Mouse (Mus musculus) megakaryocyte, embryonic 14.5 days (primary cell): ENCODE measurements around the gene Galnt15. TPM values are rescaled to one million over a fixed set of nuclear protein-coding genes. Genes with fewer than 3 reads are reported as not detected.

Source experiments
- H3K27me3 ChIP-seq: replicated peaks from 2 replicates; pipeline ENCODE3; 2012; ENCODE audit warnings: inconsistent platforms
- H3K36me3 ChIP-seq: replicated peaks from 2 replicates; pipeline ENCODE3; 2012; ENCODE audit warnings: low read length, inconsistent platforms, mixed read lengths
- H3K4me1 ChIP-seq: 2 replicates; pipeline ENCODE4 v1.6.1; 2012; ENCODE audit warnings: inconsistent platforms
- H3K4me3 ChIP-seq: replicated peaks from 2 replicates; pipeline ENCODE3; 2012; ENCODE audit warnings: moderate library complexity, mild to moderate bottlenecking, inconsistent platforms
- H3K9me3 ChIP-seq: 2 replicates; pipeline ENCODE4 v1.6.1; 2012; ENCODE audit warnings: inconsistent platforms
- FLI1 ChIP-seq: IDR thresholded peaks from 2 replicates; pipeline ENCODE4 v1.6.1; 2012; ENCODE audit warnings: low read length, inconsistent platforms, mixed read lengths
- GATA1 ChIP-seq: IDR thresholded peaks from 3 replicates; pipeline ENCODE4 v1.6.1; 2012; ENCODE audit warnings: mixed read lengths, low read length, inconsistent platforms, borderline replicate concordance
- polyA plus RNA-seq: library from polyadenylated mRNA; stranded (reverse); fragments of >175 nt; gene quantifications from 2 replicates; pipeline ENCODE4 v1.2.3, GENCODE M21; 2012; ENCODE audit warnings: low replicate concordance; ENCODE audit not compliant: insufficient read depth

The Galnt15 gene
- not detected in 2 replicates for polyA plus RNA-seq

DNA sequence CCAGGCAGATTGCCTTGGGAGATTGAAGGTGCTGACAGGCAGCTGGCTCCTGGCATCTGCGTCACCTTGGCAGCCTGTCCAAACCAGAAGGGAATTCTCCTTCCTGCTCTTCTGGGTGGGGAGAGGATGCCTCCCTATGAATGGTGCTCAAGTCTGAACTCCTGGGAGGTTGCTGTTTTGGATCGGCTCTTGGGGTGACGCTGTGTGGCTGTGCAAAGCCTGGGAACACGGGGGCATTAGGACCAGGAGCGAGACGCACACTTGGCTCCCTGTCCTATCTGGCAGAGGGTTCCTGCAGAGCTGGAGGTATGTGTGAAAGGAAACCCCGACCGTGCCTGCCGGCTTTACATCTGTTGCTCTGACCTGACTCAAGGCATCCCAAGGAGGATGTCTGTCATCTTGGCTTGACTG is at the start of gene Galnt15:
Gene Galnt15, plus strand, starts transcription at position 309 of the 411 bp plus-strand sequence.
- no peak for TF ChIP-seq FLI1
- TF ChIP-seq GATA1: no peak
- peaks cover 23% of the 10 kb centered on the region for H3K4me1 ChIP-seq
- peak within 1 kb of the TSS; percentile 35 for H3K4me3 ChIP-seq
- H3K27me3 ChIP-seq: peaks cover 72% of the 10 kb centered on the region
- H3K9me3 ChIP-seq: no peaks in the 10 kb centered on the region
- H3K36me3 ChIP-seq: no peaks in the 10 kb centered on the region

DNA sequence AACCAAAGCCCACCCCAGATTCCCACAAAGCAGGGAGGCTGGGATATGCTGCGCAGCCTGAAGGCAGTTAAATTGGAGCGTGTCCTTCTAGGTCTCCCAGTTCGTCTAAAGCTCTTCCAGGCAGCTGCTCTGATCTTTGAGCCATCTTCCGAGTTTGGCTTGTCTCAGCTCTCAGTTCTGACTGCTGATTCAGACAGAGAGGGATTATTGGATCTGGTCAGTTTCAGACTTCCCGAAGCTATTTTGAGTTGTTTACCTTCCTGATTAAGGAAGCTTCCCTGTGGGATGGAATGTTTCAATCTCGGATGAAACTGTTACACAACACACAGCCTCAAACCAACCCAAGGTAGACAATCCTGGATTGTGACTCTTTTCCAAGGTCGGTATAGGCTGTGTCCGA is 34.8 kb upstream of the Galnt15 start:
- TF ChIP-seq FLI1 (no peak), GATA1 (no peak)
- Histone ChIP-seq H3K9me3 (peaks cover 13% of the 10 kb centered on the region), H3K4me3 (no peak overlapping the region), H3K36me3 (no peaks in the 10 kb centered on the region), H3K4me1 (no peaks in the 10 kb centered on the region), H3K27me3 (peaks cover 3% of the 10 kb centered on the region)

DNA sequence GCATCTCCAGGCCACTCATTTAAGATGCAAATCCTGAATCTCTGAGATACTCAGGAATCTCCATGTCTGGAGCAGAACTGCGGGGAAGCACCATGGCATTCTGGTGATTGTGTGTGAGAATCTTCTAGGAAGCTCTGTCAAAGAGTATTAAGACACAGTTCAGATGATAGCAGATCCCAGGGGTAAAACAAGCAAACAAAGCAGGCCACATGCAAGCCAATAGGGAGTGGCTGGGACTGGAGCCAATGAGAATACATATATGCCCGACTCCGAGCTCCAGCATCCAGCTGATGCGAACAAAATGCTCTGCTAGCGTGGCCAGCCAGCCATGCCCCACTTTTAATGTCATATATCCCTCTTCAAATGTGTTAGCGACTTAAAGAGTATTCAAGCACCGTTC is 27.8 kb upstream of the Galnt15 start:
- peaks cover 2% of the 10 kb centered on the region for H3K27me3 ChIP-seq
- H3K9me3 ChIP-seq: peaks cover 18% of the 10 kb centered on the region
- H3K4me3 ChIP-seq: no peak overlapping the region
- TF ChIP-seq FLI1 (no peak), GATA1 (no peak)
- H3K4me1 ChIP-seq: peaks cover 5% of the 10 kb centered on the region
- no peaks in the 10 kb centered on the region for H3K36me3 ChIP-seq

DNA sequence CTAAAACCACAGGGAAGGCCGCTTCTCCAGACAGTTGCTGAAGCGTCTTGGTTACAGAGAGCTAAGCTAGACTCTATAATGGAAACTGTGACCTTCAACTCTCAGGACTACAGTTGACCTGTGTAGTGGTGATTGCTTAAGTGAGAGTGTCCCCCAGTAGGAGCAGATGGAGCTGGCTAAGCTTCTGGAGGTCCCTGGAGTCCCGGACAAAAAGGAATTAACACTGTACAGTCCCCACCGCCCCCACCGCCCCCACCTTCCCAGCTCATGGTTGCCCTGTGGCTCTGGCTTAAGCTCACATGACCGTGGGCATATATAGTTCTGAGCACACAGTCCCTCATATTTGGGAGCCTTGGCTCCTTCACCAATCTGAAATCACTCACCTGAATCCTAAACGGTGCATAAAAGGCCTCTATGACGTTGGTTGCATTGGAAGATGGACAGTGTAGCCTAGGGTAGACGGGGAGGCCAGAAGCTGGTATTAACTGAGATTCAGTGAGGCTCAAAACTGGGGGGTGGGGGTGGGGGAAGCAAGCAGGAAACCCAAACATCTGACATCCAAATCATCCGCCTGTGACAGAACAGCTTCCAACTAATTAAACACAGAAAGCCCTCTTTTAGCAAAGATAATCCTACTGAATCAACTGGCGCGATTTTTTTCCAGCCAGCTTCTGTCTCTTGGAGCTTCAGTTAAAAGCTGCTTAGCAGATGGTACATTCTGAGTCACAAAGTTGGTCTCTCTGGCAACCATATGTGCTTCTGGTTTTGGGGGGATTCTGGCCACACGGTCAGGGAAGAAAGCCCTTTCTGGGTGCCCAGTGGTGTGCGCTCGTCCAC is 26.1 kb upstream of the Galnt15 start:
- TF ChIP-seq FLI1 (no peak), GATA1 (no peak)
- peaks cover 6% of the 10 kb centered on the region for H3K4me1 ChIP-seq
- no peak overlapping the region for H3K4me3 ChIP-seq
- no peaks in the 10 kb centered on the region for H3K36me3 ChIP-seq
- peaks cover 2% of the 10 kb centered on the region for H3K27me3 ChIP-seq
- peaks cover 18% of the 10 kb centered on the region for H3K9me3 ChIP-seq

DNA sequence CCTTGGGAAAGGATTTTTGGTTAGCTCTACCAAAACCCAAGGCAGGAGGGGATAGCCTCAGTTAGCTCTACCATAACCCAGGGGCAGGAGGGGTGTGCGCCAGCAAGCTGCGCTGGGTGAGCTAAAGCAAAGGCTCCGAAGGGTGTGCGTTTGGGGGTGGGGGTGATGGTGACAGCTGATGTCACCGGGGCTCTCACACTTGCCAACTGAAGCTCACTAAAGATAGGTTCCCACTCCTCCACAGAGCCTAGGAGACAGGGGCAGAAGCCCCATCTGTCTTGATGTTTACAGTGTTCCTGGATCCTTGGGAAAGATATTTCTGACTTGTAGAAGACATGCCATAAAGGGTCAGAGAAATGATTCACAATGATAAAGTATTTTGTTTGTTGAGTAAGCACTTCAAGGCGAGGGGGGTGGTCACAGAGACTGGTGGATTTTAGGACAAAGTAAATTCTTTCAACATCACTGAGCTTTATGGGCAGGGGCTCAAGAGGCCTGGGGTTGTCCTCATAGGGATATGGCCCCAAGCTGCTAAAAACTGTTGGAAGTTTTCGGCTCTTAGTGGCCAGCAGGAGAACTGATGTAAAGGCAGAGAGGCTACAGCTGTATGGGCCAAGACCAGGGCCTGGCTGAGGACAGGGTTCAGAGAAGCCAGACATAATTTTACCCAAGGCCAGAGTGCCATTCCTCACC is 24.7 kb upstream of the Galnt15 start:
- Histone ChIP-seq H3K4me3 (no peak overlapping the region), H3K27me3 (peaks cover 2% of the 10 kb centered on the region), H3K9me3 (peaks cover 5% of the 10 kb centered on the region), H3K36me3 (no peaks in the 10 kb centered on the region), H3K4me1 (peaks cover 6% of the 10 kb centered on the region)
- TF ChIP-seq FLI1 (no peak), GATA1 (no peak)

DNA sequence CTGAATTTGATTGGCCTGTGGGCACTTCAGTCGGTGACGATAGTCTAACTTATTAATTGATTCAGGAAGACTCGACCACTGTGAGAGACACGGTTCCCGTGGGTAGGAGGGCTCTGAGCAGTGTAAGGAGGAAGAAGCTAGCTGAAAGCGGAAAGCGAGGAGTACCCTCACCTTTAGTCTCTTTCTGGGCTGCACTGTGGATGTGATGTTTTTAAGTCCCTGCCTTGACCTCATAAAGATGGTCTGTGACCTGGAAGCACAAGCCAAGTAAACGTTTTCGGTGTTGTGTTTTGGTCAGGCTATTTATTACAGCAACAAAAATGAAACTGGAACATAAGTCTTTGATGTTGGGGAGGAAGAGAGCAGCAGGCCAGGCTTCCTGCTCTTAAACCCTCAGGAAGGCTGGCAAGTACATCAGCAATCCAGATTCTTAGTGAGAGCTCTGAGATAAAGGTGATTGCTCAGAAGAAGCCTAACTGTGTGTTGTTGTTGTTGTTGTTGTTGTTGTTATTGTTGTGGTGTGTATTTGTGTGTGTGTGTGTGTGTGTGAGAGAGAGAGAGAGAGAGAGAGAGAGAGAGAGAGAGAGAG is 23.0 kb upstream of the Galnt15 start:
- H3K9me3 ChIP-seq: no peaks in the 10 kb centered on the region
- TF ChIP-seq FLI1: no peak
- TF ChIP-seq GATA1: no peak
- peaks cover 6% of the 10 kb centered on the region for H3K4me1 ChIP-seq
- H3K36me3 ChIP-seq: no peaks in the 10 kb centered on the region
- H3K27me3 ChIP-seq: peaks cover 2% of the 10 kb centered on the region
- peak overlapping the region; percentile 56 for H3K4me3 ChIP-seq

DNA sequence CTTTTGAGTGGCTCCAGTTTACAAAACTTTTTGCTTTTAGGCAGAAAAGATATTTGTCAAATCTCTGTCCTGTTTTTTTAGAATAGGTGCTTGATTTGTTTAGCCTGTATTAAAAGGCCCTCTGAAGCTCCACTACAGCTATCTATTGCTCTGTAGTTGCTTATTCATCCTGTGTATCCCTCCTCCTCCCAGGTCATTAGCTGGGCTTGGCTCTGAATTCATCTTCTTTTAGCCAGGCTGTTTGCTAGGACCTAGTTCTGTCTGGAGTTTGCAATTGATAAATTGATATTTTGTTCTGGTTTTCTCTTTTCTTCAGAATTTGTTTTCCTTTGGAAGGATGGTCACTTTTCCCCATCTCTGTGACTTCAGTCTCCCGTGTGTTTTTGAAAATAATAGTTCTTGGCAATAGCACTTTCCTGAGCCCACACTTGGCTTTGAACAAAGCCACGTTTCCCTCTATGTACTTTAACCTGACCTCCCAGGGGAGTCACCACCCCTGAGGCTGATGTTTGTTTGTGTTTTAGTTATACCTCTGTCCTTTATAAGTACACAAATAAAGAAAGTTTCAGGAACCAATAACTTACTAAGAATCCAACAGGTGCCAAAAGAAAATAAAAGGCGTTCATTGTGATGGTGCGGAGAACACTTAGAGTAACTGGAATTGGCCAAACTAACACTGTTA is 21.0 kb upstream of the Galnt15 start:
- no peak overlapping the region for H3K4me3 ChIP-seq
- H3K36me3 ChIP-seq: no peaks in the 10 kb centered on the region
- no peaks in the 10 kb centered on the region for H3K9me3 ChIP-seq
- no peak for TF ChIP-seq FLI1
- TF ChIP-seq GATA1: no peak
- H3K27me3 ChIP-seq: peaks cover 8% of the 10 kb centered on the region
- H3K4me1 ChIP-seq: peaks cover 17% of the 10 kb centered on the region

DNA sequence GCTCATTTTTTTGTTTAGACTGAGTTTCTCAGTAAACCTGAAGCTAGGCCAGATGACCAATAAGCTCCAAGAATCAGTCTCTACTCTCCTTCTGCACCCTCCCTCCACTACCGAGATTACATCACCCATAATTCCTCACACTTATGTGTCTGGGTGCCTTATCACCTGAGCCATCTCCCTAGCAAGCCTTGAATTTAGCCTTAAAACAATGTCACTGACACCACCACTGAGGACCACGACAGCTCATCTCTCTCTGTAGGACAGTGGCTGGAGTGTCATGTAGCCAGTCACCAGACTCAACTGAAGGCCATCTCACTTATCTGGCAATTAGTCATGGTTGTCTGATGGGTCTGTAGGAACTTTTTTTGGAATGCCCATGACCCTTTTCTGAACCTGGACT is 19.1 kb upstream of the Galnt15 start:
- TF ChIP-seq FLI1 (no peak), GATA1 (no peak)
- Histone ChIP-seq H3K36me3 (no peaks in the 10 kb centered on the region), H3K27me3 (peaks cover 14% of the 10 kb centered on the region), H3K4me1 (peaks cover 17% of the 10 kb centered on the region), H3K9me3 (no peaks in the 10 kb centered on the region), H3K4me3 (no peak overlapping the region)

DNA sequence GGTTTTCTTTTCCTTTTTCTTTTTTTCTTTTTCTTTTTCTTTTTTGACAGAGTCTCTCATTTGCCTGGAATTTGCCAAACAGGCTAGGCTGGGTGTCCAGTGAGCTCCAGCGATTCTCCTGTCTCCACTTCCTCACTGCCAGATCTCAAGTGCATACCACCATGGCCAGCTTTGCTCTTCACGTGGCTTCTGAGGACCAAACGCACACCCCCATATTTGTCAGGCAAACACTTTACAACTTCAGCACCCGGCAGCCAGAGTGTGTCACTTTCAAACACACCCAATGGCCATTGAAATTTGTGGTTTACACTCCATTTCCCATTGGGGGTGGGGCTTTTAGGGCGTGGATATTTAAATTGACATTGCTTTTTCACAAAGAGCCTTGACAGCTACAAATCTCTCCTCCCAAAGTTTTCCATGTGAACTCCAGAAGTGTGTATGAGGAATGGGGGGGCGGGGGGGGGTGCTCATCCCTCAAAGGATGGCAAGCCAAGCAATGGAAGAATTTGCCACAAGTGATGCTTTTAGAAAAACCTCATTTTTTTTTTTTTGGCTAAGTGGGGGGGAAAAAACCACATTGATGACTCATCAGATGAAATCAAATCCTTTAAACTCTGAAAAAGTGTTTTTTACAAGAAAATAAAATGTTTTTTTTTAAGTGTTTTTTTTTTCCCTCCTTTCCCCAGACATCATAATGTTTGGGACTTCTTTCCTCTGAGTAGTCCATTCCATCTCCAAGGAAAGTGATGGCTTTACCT is 17.1 kb upstream of the Galnt15 start:
- Histone ChIP-seq H3K36me3 (no peaks in the 10 kb centered on the region), H3K27me3 (peaks cover 23% of the 10 kb centered on the region), H3K4me1 (peaks cover 11% of the 10 kb centered on the region; the same call in 1 of the 2 replicates), H3K4me3 (no peak overlapping the region), H3K9me3 (no peaks in the 10 kb centered on the region)
- no peak for TF ChIP-seq FLI1
- TF ChIP-seq GATA1: no peak
